Mouse (Mus musculus) heart, embryonic 14.5 days (tissue): ENCODE results near the gene Gm44511. TPM values are rescaled to one million over a fixed set of nuclear protein-coding genes. Genes with fewer than 3 reads are reported as not detected.
"Not testable (repeated sequence)": the region's sequence is repeated elsewhere in the genome, so short reads cannot be mapped to it uniquely, and the experiment has no call there.

ENCODE experiments used
- ATAC-seq: fragments of 200-750 bp; cut with Nextera tagmentation; 2 replicates; pipeline ENCODE4 v1.8.0; 2017; ENCODE audit warnings: low read depth, moderate TSS enrichment; ENCODE audit not compliant: insufficient number of reproducible peaks, insufficient read depth, low FRiP score
- H3K27ac ChIP-seq, 2 experiments: fragments of 200-500 bp in 1 of 2; fragments of 300-500 bp in 1 of 2; sonication (generic) in 1 of 2; replicated peaks in 1 of 2; 2 replicates each; pipeline ENCODE4 v1.5.1; 2012 to 2014; ENCODE audit warnings: low read depth in 2 of 2, low read length in 2 of 2, control low read depth in 1 of 2, mild to moderate bottlenecking in 1 of 2, mixed read lengths in 1 of 2; ENCODE audit not compliant: control insufficient read depth in 1 of 2, insufficient read depth in 1 of 2
- H3K27me3 ChIP-seq: fragments of 300-500 bp; sonication (generic); 2 replicates; pipeline ENCODE4 v1.6.1; 2014; ENCODE audit warnings: mild to moderate bottlenecking, low read length, control low read depth; ENCODE audit not compliant: control insufficient read depth, insufficient read depth
- H3K36me3 ChIP-seq: fragments of 300-500 bp; sonication (generic); 2 replicates; pipeline ENCODE4 v1.6.1; 2014; ENCODE audit warnings: mild to moderate bottlenecking, control low read depth, low read length, mixed read lengths; ENCODE audit not compliant: control insufficient read depth, insufficient read depth
- H3K4me1 ChIP-seq, 2 experiments: fragments of 200-500 bp in 1 of 2; fragments of 300-500 bp in 1 of 2; sonication (generic) in 1 of 2; 2 replicates each; pipeline ENCODE4 v1.6.1; 2012 to 2014; ENCODE audit warnings: low read length in 2 of 2, control low read depth in 1 of 2, mixed read lengths in 1 of 2; ENCODE audit not compliant: control insufficient read depth in 2 of 2, insufficient read depth in 2 of 2
- H3K4me2 ChIP-seq: fragments of 300-500 bp; sonication (generic); 2 replicates; pipeline ENCODE4 v1.6.1; 2014; ENCODE audit warnings: mild to moderate bottlenecking, low read length
- H3K4me3 ChIP-seq, 2 experiments: fragments of 200-500 bp in 1 of 2; fragments of 300-500 bp in 1 of 2; sonication (generic) in 1 of 2; 2 replicates each; pipeline ENCODE4 v1.5.1; 2012 to 2014; ENCODE audit warnings: low read length in 2 of 2, mild to moderate bottlenecking in 2 of 2, control low read depth in 1 of 2, low read depth in 1 of 2, moderate library complexity in 1 of 2; ENCODE audit not compliant: control insufficient read depth in 1 of 2, insufficient read depth in 1 of 2
- H3K9ac ChIP-seq: fragments of 300-500 bp; sonication (generic); 2 replicates; pipeline ENCODE4 v1.6.1; 2014; ENCODE audit warnings: mild to moderate bottlenecking, low read length
- H3K9me3 ChIP-seq: fragments of 300-500 bp; sonication (generic); 2 replicates; pipeline ENCODE4 v1.6.1; 2016; ENCODE audit warnings: low read length, control low read depth; ENCODE audit not compliant: control insufficient read depth
- WGBS: fragments of 180-500 bp; shearing (Covaris S2); extraction: QIAGEN DNeasy Blood & Tissue Kit; methylation state at CpG from one replicate; pipeline ENCODE4 v1.1.7; 2014; 5-methylcytosine and 5-hydroxymethylcytosine counted together
- polyA plus RNA-seq: library from polyadenylated mRNA; unstranded; fragments of >200 nt; fragmentation: Nextera tagmentation; extraction: Ambion mirVana; gene quantifications from 2 replicates; pipeline ENCODE4 v1.2.1, GENCODE M21; 2014

Gene Gm44511
- polyA plus RNA-seq, 1 experiment from 2014 or later, result not detected

GRCm38 (mm10) chr6:128840669-128841068 is 14.6 kb upstream of the Gm44511 start:
- not testable (repeated sequence) for H3K9me3 ChIP-seq, H3K27me3 ChIP-seq, H3K4me2 ChIP-seq, H3K4me3 ChIP-seq, H3K27ac ChIP-seq, H3K36me3 ChIP-seq, H3K9ac ChIP-seq, ATAC-seq
- peaks cover 2 to 18% of the 10 kb centered on the region in 2 experiments; a peak in 3 of 4 replicates for H3K4me1 ChIP-seq
- WGBS, result 83% methylated on average over 3 of the region's 3 CpGs

DNA sequence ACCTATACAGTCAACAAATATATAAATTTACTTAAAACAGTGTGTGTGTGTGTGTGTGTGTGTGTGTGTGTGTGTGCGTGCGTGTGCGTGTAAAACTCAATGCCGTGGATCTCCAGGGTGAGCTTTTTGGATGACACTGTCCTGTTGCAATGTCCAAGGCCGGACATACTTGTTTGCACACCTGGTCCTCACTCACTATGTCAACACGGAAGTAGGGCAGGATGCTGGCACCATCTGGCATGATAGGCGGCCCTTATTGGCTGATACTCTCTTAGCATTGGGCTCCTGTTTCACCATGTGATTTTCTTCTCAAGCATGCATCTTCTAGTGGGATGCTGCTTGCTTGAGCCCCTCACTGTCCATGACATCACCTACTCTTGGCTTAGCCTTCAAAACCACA is 13.8 kb upstream of the Gm44511 start:
- no peaks in the 10 kb centered on the region for H3K9me3 ChIP-seq
- H3K27ac ChIP-seq, result peak overlapping the region in 1 of 2 experiments; percentile 86; a peak in 1 of 4 replicates
- H3K36me3 ChIP-seq, result no peaks in the 10 kb centered on the region
- H3K4me3 ChIP-seq, result peak overlapping the region in 1 of 2 experiments; percentile 73; a peak in 2 of 4 replicates
- H3K9ac ChIP-seq, result no peak overlapping the region
- peak overlapping the region; percentile 89 for H3K4me2 ChIP-seq
- no peak for ATAC-seq
- H3K4me1 ChIP-seq, result peaks cover 2 to 18% of the 10 kb centered on the region in 2 experiments; a peak in 3 of 4 replicates
- 60% methylated on average over 7 of the region's 7 CpGs for WGBS
- no peaks in the 10 kb centered on the region for H3K27me3 ChIP-seq

DNA sequence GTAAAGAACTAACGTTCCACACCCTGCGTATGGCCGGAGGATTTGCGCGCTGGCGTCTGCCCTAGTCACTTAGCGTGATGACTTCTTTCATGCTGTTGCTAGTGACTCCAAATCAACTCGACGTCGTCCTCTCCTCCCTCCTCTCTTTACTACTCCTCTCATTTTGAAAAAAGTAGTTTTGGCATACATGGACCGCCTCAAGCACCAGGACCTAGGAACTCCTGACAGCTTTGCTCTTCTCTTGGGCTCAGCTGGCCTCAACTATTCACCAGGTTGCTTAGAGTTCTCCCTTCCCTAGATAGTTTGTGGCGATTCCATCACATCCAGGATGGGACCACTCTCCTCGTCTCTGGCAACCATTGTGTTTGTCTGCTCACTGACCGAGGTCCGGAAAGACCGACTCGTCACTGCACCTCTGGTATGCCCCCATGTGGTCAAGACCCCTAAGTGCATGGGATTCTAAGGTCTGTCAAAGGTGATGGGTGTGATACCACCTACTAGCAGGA is 13.2 kb upstream of the Gm44511 start:
- H3K27ac ChIP-seq, result peak overlapping the region; percentile 69 to 86
- H3K4me2 ChIP-seq, result peak overlapping the region; percentile 89
- H3K9ac ChIP-seq, result peak overlapping the region; percentile 73
- peaks cover 2 to 15% of the 10 kb centered on the region in 2 experiments; a peak in 3 of 4 replicates for H3K4me1 ChIP-seq
- peak overlapping the region; percentile 69 to 73 for H3K4me3 ChIP-seq
- no peaks in the 10 kb centered on the region for H3K27me3 ChIP-seq
- ATAC-seq, result peak; percentile 26; the same call in 1 of the 2 replicates
- WGBS, result under 1% methylated on average over 17 of the region's 17 CpGs
- H3K9me3 ChIP-seq, result no peaks in the 10 kb centered on the region
- H3K36me3 ChIP-seq, result no peaks in the 10 kb centered on the region

GRCm38 (mm10) chr6:128838342-128839265 is 12.5 kb upstream of the Gm44511 start:
- no peaks in the 10 kb centered on the region for H3K36me3 ChIP-seq
- H3K9me3 ChIP-seq, result no peaks in the 10 kb centered on the region
- H3K4me3 ChIP-seq, result peak overlapping the region; percentile 69 to 73
- no peaks in the 10 kb centered on the region for H3K27me3 ChIP-seq
- H3K4me2 ChIP-seq, result peak overlapping the region; percentile 89
- peak overlapping the region; percentile 86 to 94 for H3K27ac ChIP-seq
- H3K4me1 ChIP-seq, result peaks cover 0 to 10% of the 10 kb centered on the region in 2 experiments; a peak in 2 of 4 replicates
- under 1% methylated on average over 49 of the region's 49 CpGs for WGBS
- peak; percentile 71 for ATAC-seq
- peak overlapping the region; percentile 84 for H3K9ac ChIP-seq

DNA sequence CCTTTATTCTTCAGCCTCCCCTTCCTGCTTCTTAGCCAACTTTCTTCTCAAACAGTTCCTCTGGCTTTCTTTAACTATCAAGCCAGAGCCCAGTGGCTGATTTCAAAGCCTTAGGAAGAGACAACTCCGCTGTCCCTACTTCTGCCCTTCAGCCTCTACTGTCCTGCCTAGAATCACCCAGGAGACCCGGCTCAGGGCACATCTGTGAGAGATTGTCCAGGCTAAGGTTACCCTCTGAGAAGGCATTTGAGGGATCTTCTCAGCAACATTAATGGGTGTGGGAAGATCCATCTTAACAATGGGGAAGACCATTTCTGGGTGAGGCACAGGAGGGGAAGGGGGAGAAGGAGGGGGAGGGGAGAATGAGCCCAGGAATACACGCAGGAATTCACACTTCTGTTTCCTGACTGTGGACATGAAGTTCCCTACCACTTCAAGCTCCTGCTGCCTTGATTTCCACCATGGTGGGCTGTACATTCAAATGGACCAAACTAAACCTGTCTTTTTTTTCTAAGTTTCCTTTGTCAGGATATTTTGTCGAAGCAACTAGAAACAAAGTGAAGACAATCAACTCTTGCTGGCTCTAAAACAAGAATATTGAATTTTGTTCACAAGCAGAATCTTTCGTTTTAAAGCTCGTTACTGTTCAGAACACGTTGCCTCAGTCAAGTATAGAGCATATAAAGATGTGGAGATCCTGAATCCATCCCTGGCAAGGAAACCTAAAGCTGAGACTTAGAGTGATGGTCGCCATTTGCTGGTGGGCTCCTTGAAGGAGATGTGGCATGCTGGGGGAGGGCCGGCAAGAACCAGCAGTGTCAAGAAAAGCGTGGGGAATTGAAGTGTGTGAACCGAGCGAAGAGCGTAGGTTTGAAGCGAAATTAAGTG is 11.6 kb upstream of the Gm44511 start:
- ATAC-seq, result no peak
- Histone ChIP-seq H3K9me3 (no peaks in the 10 kb centered on the region), H3K36me3 (no peaks in the 10 kb centered on the region), H3K4me1 (peaks cover 0 to 10% of the 10 kb centered on the region in 2 experiments; a peak in 2 of 4 replicates), H3K9ac (peak overlapping the region; percentile 84), H3K27me3 (no peaks in the 10 kb centered on the region), H3K4me3 (peak overlapping the region; percentile 69 to 73), H3K4me2 (peak overlapping the region; percentile 89), H3K27ac (peak overlapping the region; percentile 55 to 86)
- under 1% methylated on average over 14 of the region's 14 CpGs for WGBS

GRCm38 (mm10) chr6:128836955-128837334 is 10.8 kb upstream of the Gm44511 start:
- Histone ChIP-seq H3K4me3 (peak overlapping the region in 1 of 2 experiments; percentile 73; a peak in 2 of 4 replicates), H3K36me3 (no peaks in the 10 kb centered on the region), H3K27ac (peak overlapping the region in 1 of 2 experiments; percentile 86; a peak in 1 of 4 replicates), H3K9me3 (no peaks in the 10 kb centered on the region), H3K9ac (peak overlapping the region; percentile 84; the same call in 1 of the 2 replicates), H3K27me3 (no peaks in the 10 kb centered on the region), H3K4me1 (peaks cover 0 to 6% of the 10 kb centered on the region in 2 experiments; a peak in 2 of 4 replicates), H3K4me2 (peak overlapping the region; percentile 89)
- no peak for ATAC-seq
- 84% methylated on average over 6 of the region's 6 CpGs for WGBS
